Mouse (Mus musculus): Measurements from ENCODE around the gene Liph. TPM values are rescaled to one million over a fixed set of nuclear protein-coding genes. Genes with fewer than 3 reads are reported as not detected.

The Liph gene
- polyA plus RNA-seq (2021; fragmentation: Nextera tagmentation), result 0.87 and 1.6 TPM in 2 replicates
- long read RNA-seq, experiment 1, result 0 reads
- long read RNA-seq, experiment 2, partial matches to known transcripts, result 0 of 2 reads
- long read RNA-seq, experiment 2, other reads (novel, unspliced or antisense), result 1 of 2 reads

GRCm38 (mm10) chr16:21995304-21995703, at the start of gene Liph:
TSS of gene Liph (minus strand) at chr16:21995663.

GRCm38 (mm10) chr16:22009099-22009584, 13.7 kb upstream of the Liph start, which contains the start of gene Senp2:
TSS of gene Senp2 (plus strand) at chr16:22009484.

DNA sequence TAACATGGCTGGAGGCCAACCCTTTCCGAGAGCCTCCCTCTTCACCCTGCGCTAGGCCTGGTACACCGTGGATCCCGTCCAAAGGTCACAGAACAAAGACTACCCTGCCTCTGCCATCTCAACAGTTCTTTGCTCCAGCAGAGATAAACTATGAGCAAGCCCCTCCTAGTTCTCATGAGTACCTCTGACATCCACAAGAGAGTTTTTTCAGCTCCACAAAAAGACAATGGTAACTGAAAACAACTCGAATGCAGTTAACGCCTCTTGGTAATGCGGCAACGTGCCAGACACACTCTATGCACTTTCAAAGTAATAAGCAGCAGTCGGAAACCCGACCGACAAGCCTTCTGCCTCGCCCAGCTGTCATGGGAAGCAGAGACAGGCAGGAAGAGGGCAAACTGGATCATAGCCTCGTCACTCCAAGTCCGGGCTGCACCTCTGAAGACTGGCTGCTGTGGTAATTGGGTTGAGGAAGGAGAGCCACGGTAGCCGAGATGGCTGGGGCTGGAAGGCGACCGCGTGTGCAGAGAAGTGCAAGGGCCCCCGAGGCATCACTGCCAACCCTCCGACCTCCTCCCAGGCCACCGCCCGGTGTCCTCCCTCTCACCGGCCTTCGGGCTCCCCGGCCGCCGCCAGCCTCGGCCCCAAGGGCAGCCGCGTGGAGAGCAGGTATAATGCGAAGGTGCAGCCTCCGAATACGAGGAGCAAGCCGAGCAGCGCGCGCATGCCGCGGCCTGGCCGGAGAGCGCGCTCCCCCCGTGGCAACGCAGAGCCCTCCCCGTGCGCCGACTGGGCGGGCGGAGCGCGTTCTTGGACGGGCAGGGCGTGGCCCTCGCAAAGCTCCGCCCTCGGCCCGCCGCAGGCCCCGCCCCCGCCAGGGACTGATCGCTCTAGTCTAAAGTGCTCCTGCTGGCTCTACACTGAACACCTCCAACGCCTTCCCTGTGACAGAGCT, 48.4 kb downstream of the Liph start, which contains the start of gene Tmem41a:
Gene Tmem41a (minus strand): TSS at position 792 of the 955 bp plus-strand sequence.

Other genes starting within 250 kb of the Liph start
- 0.72 and 1.0 TPM in 2 replicates for gene Ehhadh, start 207.9 kb downstream of the Liph start, polyA plus RNA-seq (2021; fragmentation: Nextera tagmentation)
- gene Map3k13, start 201.3 kb downstream of the Liph start, polyA plus RNA-seq (2021; fragmentation: Nextera tagmentation), result 2.2 and 3.0 TPM in 2 replicates
- gene Tmem41a, start 48.1 kb downstream of the Liph start, polyA plus RNA-seq (2021; fragmentation: Nextera tagmentation), result 19.8 and 23.3 TPM in 2 replicates
- gene Senp2, start 13.8 kb upstream of the Liph start, polyA plus RNA-seq (2021; fragmentation: Nextera tagmentation), result 22.6 and 23.3 TPM in 2 replicates
- gene Igf2bp2, start 167.6 kb upstream of the Liph start, polyA plus RNA-seq (2021; fragmentation: Nextera tagmentation), result 0.18 and 0.26 TPM in 2 replicates